Mouse (Mus musculus) bone marrow, adult 2 months (tissue): ENCODE results near the gene 2610528A11Rik. TPM values are rescaled to one million over a fixed set of nuclear protein-coding genes. Genes with fewer than 3 reads are reported as not detected.

ENCODE experiments used
- H3K27ac ChIP-seq: fragments of 200-500 bp; 2 replicates; pipeline ENCODE4 v1.5.1; 2012; ENCODE audit warnings: low read depth, mild to moderate bottlenecking, control low read depth, inconsistent platforms, low read length; ENCODE audit not compliant: control insufficient read depth, poor library complexity, insufficient read depth
- H3K4me1 ChIP-seq: fragments of 200-500 bp; 2 replicates; pipeline ENCODE4 v1.6.1; 2011; ENCODE audit warnings: low read length; ENCODE audit not compliant: control insufficient read depth, insufficient read depth
- H3K4me3 ChIP-seq: fragments of 200-500 bp; replicated peaks from 2 replicates; pipeline ENCODE3; 2011; ENCODE audit warnings: mild to moderate bottlenecking, low read depth, low read length, control low read depth; ENCODE audit not compliant: control insufficient read depth
- CTCF ChIP-seq: fragments of 200-500 bp; IDR thresholded peaks from 2 replicates; pipeline ENCODE4 v1.5.1; 2011; ENCODE audit warnings: low read length, control low read depth; ENCODE audit not compliant: control insufficient read depth, insufficient read depth
- POLR2A ChIP-seq: fragments of 200-500 bp; IDR thresholded peaks from 2 replicates; pipeline ENCODE4 v1.6.1; 2011; ENCODE audit warnings: low read depth, mild to moderate bottlenecking, control low read depth, low read length, borderline replicate concordance; ENCODE audit not compliant: control insufficient read depth
- WGBS: fragments of 180-500 bp; shearing (Covaris S2); methylation state at CpG from one replicate; pipeline ENCODE4 v1.1.7; 2018; 5-methylcytosine and 5-hydroxymethylcytosine counted together
- polyA plus RNA-seq: library from polyadenylated mRNA; stranded (reverse); fragments of >200 nt; gene quantifications from 2 replicates; pipeline ENCODE4 v1.2.4, GENCODE M21; 2011; ENCODE audit warnings: low replicate concordance; ENCODE audit not compliant: missing spikeins, insufficient read depth, insufficient read length

The 2610528A11Rik gene
- polyA plus RNA-seq, 1 experiment, result not detected

- no peaks in the 10 kb centered on the region for H3K4me1 ChIP-seq
- H3K27ac ChIP-seq, result no peak overlapping the region
- TF ChIP-seq POLR2A (no peak), CTCF (no peak)
- H3K4me3 ChIP-seq, result no peak overlapping the region
- WGBS, result 45% methylated on average over 7 of the region's 7 CpGs
These were observed 8.0 kb downstream of the 2610528A11Rik start for GRCm38 (mm10) chr14:37105846-37106245.

DNA sequence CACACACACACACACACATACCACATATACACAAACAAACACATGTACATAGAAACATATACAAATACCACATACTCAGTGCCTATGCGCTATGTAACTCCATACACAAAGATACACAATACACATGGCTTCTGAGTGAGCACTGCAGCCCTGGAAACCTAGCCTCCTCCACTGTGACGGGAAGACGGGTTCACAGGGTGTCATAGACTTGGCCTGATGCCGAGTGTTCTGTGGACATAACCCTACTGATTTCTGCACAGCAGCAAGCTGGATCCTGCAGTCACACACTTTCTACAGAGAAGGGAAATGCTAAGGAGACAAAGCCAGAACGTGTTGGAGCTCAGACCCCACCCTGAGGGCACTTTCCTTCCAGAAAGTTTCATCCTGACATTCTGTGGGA is 9.1 kb downstream of the 2610528A11Rik start:
- WGBS, result 68% methylated on average over 5 of the region's 5 CpGs
- no peak overlapping the region for H3K27ac ChIP-seq
- no peak overlapping the region for H3K4me3 ChIP-seq
- no peak for TF ChIP-seq CTCF
- TF ChIP-seq POLR2A, result no peak
- H3K4me1 ChIP-seq, result no peaks in the 10 kb centered on the region

DNA sequence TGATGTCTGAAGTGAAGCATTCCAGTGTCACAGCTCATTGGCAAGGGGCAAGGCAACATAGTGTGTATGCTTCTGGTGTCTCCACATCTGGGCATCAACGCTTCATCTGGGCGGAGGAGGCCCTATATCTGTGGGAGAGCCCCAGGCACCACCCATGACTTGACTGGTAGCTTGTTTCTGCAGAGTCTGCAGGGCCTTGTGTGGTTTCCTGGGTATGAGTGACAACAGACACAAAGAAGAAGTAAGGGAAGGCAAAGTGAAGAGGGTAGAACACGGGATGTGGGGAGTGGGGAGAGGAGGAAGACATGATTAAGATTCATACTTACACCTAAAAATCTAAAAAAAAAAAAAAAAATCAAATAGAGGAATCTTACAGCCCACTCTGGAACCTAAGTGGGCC is 11.3 kb downstream of the 2610528A11Rik start:
- 34% methylated on average over 3 of the region's 3 CpGs for WGBS
- Histone ChIP-seq H3K4me3 (no peak overlapping the region), H3K27ac (no peak overlapping the region), H3K4me1 (no peaks in the 10 kb centered on the region)
- no peak for TF ChIP-seq CTCF
- no peak for TF ChIP-seq POLR2A

- TF ChIP-seq CTCF, result no peak
- 64% methylated on average over 5 of the region's 5 CpGs for WGBS
- H3K27ac ChIP-seq, result no peak overlapping the region
These were observed 12.3 kb downstream of the 2610528A11Rik start for GRCm38 (mm10) chr14:37101531-37101930.

DNA sequence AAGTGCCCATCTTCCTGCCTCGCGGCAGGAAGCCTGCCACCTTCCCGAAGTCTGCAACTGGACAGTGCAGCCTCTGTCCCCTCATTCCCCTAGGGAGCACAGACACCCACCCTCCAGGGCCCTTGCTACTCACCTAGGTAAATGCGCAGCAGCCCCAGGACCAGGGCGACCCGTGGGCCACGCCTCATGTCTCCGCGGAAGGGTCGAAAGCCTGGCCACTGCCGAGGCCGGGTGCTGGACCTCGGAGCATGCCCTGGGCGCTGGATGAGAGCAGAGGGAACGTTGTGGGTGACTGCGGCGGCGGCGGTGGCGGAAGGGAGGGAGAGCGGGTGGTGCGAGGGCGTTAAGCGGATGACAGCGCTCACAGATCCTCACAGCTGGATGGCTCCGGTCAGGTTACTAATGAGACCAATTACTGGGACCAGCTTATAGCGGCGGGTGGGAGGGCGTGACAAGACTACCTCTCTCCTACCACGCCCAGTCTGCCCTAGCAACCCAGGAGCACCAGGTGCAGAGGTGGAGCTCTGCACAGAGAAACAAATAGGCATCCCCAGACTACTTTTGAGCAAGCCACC is 15.8 kb downstream of the 2610528A11Rik start, which contains the start of gene Cdhr1:
Cdhr1 (minus strand) TSS at position 392 of the 575 bp plus-strand sequence.
- no peak within 1 kb of the TSS for H3K27ac ChIP-seq
- no peak for TF ChIP-seq CTCF
- TF ChIP-seq POLR2A, result no peak
- H3K4me3 ChIP-seq, result no peak within 1 kb of the TSS
- no peaks in the 10 kb centered on the region for H3K4me1 ChIP-seq
- WGBS, result 2% methylated on average over 30 of the region's 30 CpGs

More at GRCm38 (mm10) chr14:37101531-37101930, 12.3 kb downstream of the 2610528A11Rik start:
- Histone ChIP-seq H3K4me1 (no peaks in the 10 kb centered on the region), H3K4me3 (no peak overlapping the region)

- no peak overlapping the region for H3K4me3 ChIP-seq
- no peak overlapping the region for H3K27ac ChIP-seq
- no peaks in the 10 kb centered on the region for H3K4me1 ChIP-seq
- 74% methylated on average over 4 of the region's 4 CpGs for WGBS
- TF ChIP-seq CTCF (no peak), POLR2A (no peak)
These were observed 18.3 kb downstream of the 2610528A11Rik start for GRCm38 (mm10) chr14:37095556-37095955.

DNA sequence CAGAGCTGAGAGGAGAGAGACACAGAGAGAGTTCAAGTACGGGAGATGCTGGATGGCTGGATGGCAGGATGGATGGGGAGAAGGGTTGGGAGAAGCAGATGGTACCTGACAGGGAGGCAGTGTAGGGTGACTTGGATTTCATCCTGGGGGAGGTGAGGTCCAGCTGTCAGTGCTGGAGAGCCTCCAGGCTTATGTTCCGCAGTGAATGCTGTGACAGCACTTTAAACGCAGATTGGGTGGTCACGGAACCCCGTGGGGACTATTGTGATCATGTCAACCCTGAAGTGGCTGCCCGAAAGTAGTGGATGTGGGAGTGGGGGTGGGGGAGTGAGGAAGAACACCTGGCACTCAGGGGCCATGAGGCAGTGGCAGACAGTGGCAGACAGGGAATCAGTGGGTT is 19.4 kb downstream of the 2610528A11Rik start:
- no peak overlapping the region for H3K4me3 ChIP-seq
- H3K27ac ChIP-seq, result no peak overlapping the region
- no peaks in the 10 kb centered on the region for H3K4me1 ChIP-seq
- TF ChIP-seq POLR2A (no peak), CTCF (no peak)
- 82% methylated on average over 6 of the region's 6 CpGs for WGBS

- H3K4me1 ChIP-seq, result no peaks in the 10 kb centered on the region; the same call in 1 of the 2 replicates
- TF ChIP-seq CTCF, result no peak
- WGBS, result 42% methylated on average over 4 of the region's 4 CpGs
- no peak overlapping the region for H3K4me3 ChIP-seq
- H3K27ac ChIP-seq, result no peak overlapping the region
These were observed 30.1 kb downstream of the 2610528A11Rik start for GRCm38 (mm10) chr14:37083755-37084154.

DNA sequence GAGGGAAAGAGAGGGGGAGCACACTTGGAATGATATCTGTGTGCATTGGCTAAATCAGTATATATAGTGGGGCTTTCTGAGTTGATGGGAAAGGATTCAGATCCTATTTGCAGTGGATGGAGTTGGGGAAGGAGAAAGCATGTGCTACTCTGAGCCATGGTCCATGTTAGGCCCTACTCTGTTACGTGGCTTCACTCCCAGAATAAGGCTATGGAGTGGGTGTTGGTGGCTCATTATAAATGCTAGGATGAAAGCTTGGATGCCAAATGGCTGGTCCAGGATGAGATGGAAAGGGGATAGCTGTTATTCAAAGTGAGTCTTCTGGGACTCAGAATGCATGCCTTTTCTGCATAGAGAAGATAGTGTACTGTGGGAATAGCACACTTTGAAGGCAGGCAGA is 33.1 kb downstream of the 2610528A11Rik start:
- WGBS, result 68% methylated on average over 1 of the region's 1 CpGs
- Histone ChIP-seq H3K27ac (no peak overlapping the region), H3K4me1 (no peaks in the 10 kb centered on the region), H3K4me3 (no peak overlapping the region)
- no peak for TF ChIP-seq CTCF
- TF ChIP-seq POLR2A, result no peak
